ENCODE assay signal across 18 mouse cellular contexts in genomic region chr10:20400406-20400805, GRCm38 (mm10). TPM values are rescaled to one million over a fixed set of nuclear protein-coding genes. Genes with fewer than 3 reads are reported as not detected.
DNase-seq lines count a peak whose midpoint lies in the region; ATAC-seq and TF ChIP-seq lines count a peak whose summit lies in the region.
"Had no signal": no experiment of that assay in that cellular context is flagged by ENCODE, and none has a peak within 500 bp of the region (broad histone marks: within the 10 kb centered on the region; RNA-seq: fewer than 3 reads in every experiment).

No protein-coding gene starts in this region.

- ATAC-seq in forebrain, embryonic 11.5 days (replicated peaks; ENCODE audit: low FRiP score) = no peak; the same call in 1 of the 2 replicates
- peak; percentile 35; the same call in 1 of the 2 replicates for ATAC-seq in lung, embryonic 14.5 days (ENCODE audit: insufficient read depth)
- no peak for ATAC-seq in lung, postnatal 0 days
- ATAC-seq in intestine, embryonic 15.5 days = no peak
- no peak for ATAC-seq in stomach, embryonic 15.5 days (ENCODE audit: insufficient read depth, low FRiP score, low read depth)
- ATAC-seq in granulocyte monocyte progenitor cell, adult 5-6 weeks (replicated peaks; ENCODE audit: poor library complexity, severe bottlenecking) = no peak

- no peak for TF ChIP-seq CTCF in lung, embryonic 14.5 days (IDR thresholded peaks at IDR 0.05; ENCODE audit: low read depth)
- TF ChIP-seq CTCF in lung, postnatal 0 days (IDR thresholded peaks at IDR 0.05) = no peak

- H3K9me3 ChIP-seq in forebrain, embryonic 10.5 days = no peaks in the 10 kb centered on the region
- H3K9me3 ChIP-seq in forebrain, embryonic 11.5 days (ENCODE audit: control insufficient read depth, low read length) = no peaks in the 10 kb centered on the region
- H3K9me3 ChIP-seq in lung, embryonic 14.5 days (ENCODE audit: low read depth, low read length) = no peaks in the 10 kb centered on the region
- no peaks in the 10 kb centered on the region for H3K9me3 ChIP-seq in lung, postnatal 0 days (ENCODE audit: low read length)
- H3K9me3 ChIP-seq in intestine, embryonic 15.5 days = no peaks in the 10 kb centered on the region
- no peaks in the 10 kb centered on the region for H3K9me3 ChIP-seq in stomach, embryonic 15.5 days
- H3K9me3 ChIP-seq: G1E; heart, embryonic 12.5 days; limb, embryonic 13.5 days had no signal

- no peak overlapping the region for H3K9ac ChIP-seq in forebrain, embryonic 11.5 days (ENCODE audit: low read length)
- no peak overlapping the region for H3K9ac ChIP-seq in lung, embryonic 14.5 days
- H3K9ac ChIP-seq in lung, postnatal 0 days (replicated peaks; ENCODE audit: low read depth) = no peak overlapping the region
- H3K9ac ChIP-seq in intestine, embryonic 15.5 days = no peak overlapping the region
- no peak overlapping the region for H3K9ac ChIP-seq in stomach, embryonic 15.5 days
- H3K9ac ChIP-seq: heart, embryonic 12.5 days; hindbrain, embryonic 14.5 days; limb, embryonic 13.5 days had no signal

- DNase-seq in forebrain, embryonic 10.5 days (ENCODE audit: extremely low spot score, low spot score) = no peak
- DNase-seq in forebrain, embryonic 11.5 days (ENCODE audit: low spot score) = no peak
- no peak for DNase-seq in lung, embryonic 14.5 days
- DNase-seq in lung, postnatal 0 days (ENCODE audit: low spot score) = no peak
- DNase-seq in kidney, postnatal 4 days = no peak
- DNase-seq: cerebellum, adult 2 months; gastrocnemius, adult 2 months; kidney, postnatal 10 days; lung, postnatal 14 days; right cerebral cortex, postnatal 14 days had no signal

- H3K4me2 ChIP-seq in forebrain, embryonic 11.5 days (ENCODE audit: low read depth, low read length, severe bottlenecking) = no peak overlapping the region
- peak overlapping the region; percentile 29 for H3K4me2 ChIP-seq in lung, embryonic 14.5 days
- H3K4me2 ChIP-seq in lung, postnatal 0 days (replicated peaks; ENCODE audit: low read depth, low read length) = no peak overlapping the region
- H3K4me2 ChIP-seq in intestine, embryonic 15.5 days (replicated peaks) = 0 out of 2 replicates have a peak overlapping the region, but pooled peaks have one; percentile 11
- peak overlapping the region; percentile 37 for H3K4me2 ChIP-seq in stomach, embryonic 15.5 days
- H3K4me2 ChIP-seq: heart, embryonic 12.5 days; hindbrain, embryonic 14.5 days; limb, embryonic 13.5 days had no signal

- WGBS in forebrain, embryonic 10.5 days = 70% methylated on average over 15 of the region's 15 CpGs
- 71% methylated on average over 15 of the region's 15 CpGs for WGBS in forebrain, embryonic 11.5 days
- 65% methylated on average over 15 of the region's 15 CpGs for WGBS in lung, embryonic 14.5 days
- 67% methylated on average over 15 of the region's 15 CpGs for WGBS in lung, postnatal 0 days
- WGBS in intestine, embryonic 15.5 days = 70% methylated on average over 15 of the region's 15 CpGs
- WGBS in stomach, embryonic 15.5 days = 72% methylated on average over 15 of the region's 15 CpGs

- 0 out of 2 replicates have a peak, but pooled peaks cover 3% of the 10 kb centered on the region for H3K27me3 ChIP-seq in forebrain, embryonic 10.5 days (ENCODE audit: poor library complexity, severe bottlenecking)
- no peaks in the 10 kb centered on the region for H3K27me3 ChIP-seq in forebrain, embryonic 11.5 days (ENCODE audit: control insufficient read depth, insufficient read depth, low read length)
- H3K27me3 ChIP-seq in lung, embryonic 14.5 days (ENCODE audit: insufficient read depth, low read length) = no peaks in the 10 kb centered on the region
- no peaks in the 10 kb centered on the region for H3K27me3 ChIP-seq in lung, postnatal 0 days (replicated peaks; ENCODE audit: insufficient read depth, low read length)
- no peaks in the 10 kb centered on the region for H3K27me3 ChIP-seq in intestine, embryonic 15.5 days (replicated peaks)
- H3K27me3 ChIP-seq in stomach, embryonic 15.5 days (replicated peaks) = no peaks in the 10 kb centered on the region
- H3K27me3 ChIP-seq: heart, embryonic 12.5 days; limb, embryonic 13.5 days had no signal

- H3K4me1 ChIP-seq in forebrain, embryonic 10.5 days = peaks cover 3% of the 10 kb centered on the region; the same call in 1 of the 2 replicates
- H3K4me1 ChIP-seq in forebrain, embryonic 11.5 days (replicated peaks; ENCODE audit: control insufficient read depth, insufficient read depth, low read length) = no peaks in the 10 kb centered on the region
- H3K4me1 ChIP-seq in lung, embryonic 14.5 days (ENCODE audit: insufficient read depth) = peaks cover 4% of the 10 kb centered on the region; the same call in 1 of the 2 replicates
- no peaks in the 10 kb centered on the region for H3K4me1 ChIP-seq in lung, postnatal 0 days (ENCODE audit: insufficient read depth, low read depth, low read length)
- peaks cover 7% of the 10 kb centered on the region for H3K4me1 ChIP-seq in intestine, embryonic 15.5 days (replicated peaks)
- H3K4me1 ChIP-seq in stomach, embryonic 15.5 days = peaks cover 10% of the 10 kb centered on the region

- H3K4me3 ChIP-seq in forebrain, embryonic 10.5 days = peak overlapping the region; percentile 18; the same call in 1 of the 2 replicates
- no peak overlapping the region for H3K4me3 ChIP-seq in forebrain, embryonic 11.5 days (ENCODE audit: low read depth, low read length)
- no peak overlapping the region; the same call in 1 of the 2 replicates for H3K4me3 ChIP-seq in lung, embryonic 14.5 days (ENCODE audit: low read depth, low read length)
- H3K4me3 ChIP-seq in lung, postnatal 0 days (ENCODE audit: low read depth, low read length) = no peak overlapping the region
- no peak overlapping the region for H3K4me3 ChIP-seq in intestine, embryonic 15.5 days (replicated peaks)
- H3K4me3 ChIP-seq in stomach, embryonic 15.5 days (replicated peaks) = no peak overlapping the region
- H3K4me3 ChIP-seq: erythroblast, embryonic 14.5 days; gastrocnemius, adult 2 months; heart, embryonic 12.5 days; limb, embryonic 13.5 days had no signal

- TF ChIP-seq EP300 in lung, postnatal 0 days (IDR thresholded peaks at IDR 0.05) = no peak

- no peaks in the 10 kb centered on the region for H3K36me3 ChIP-seq in forebrain, embryonic 10.5 days (replicated peaks)
- no peaks in the 10 kb centered on the region for H3K36me3 ChIP-seq in forebrain, embryonic 11.5 days (ENCODE audit: control insufficient read depth, insufficient read depth, low read length)
- no peaks in the 10 kb centered on the region for H3K36me3 ChIP-seq in lung, embryonic 14.5 days (ENCODE audit: insufficient read depth)
- H3K36me3 ChIP-seq in lung, postnatal 0 days (ENCODE audit: insufficient read depth, low read length) = no peaks in the 10 kb centered on the region
- no peaks in the 10 kb centered on the region for H3K36me3 ChIP-seq in intestine, embryonic 15.5 days
- H3K36me3 ChIP-seq in stomach, embryonic 15.5 days = no peaks in the 10 kb centered on the region
- H3K36me3 ChIP-seq: G1E had no signal

- no peak overlapping the region for H3K27ac ChIP-seq in forebrain, embryonic 10.5 days
- H3K27ac ChIP-seq in forebrain, embryonic 11.5 days (ENCODE audit: low read depth, low read length) = no peak overlapping the region
- no peak overlapping the region for H3K27ac ChIP-seq in lung, embryonic 14.5 days (ENCODE audit: low read depth)
- no peak overlapping the region for H3K27ac ChIP-seq in lung, postnatal 0 days (ENCODE audit: low read length)
- H3K27ac ChIP-seq in intestine, embryonic 15.5 days = no peak overlapping the region
- H3K27ac ChIP-seq in stomach, embryonic 15.5 days = peak overlapping the region; percentile 32; the same call in 1 of the 2 replicates
- H3K27ac ChIP-seq: gastrocnemius, adult 2 months; hindbrain, embryonic 14.5 days; limb, embryonic 13.5 days had no signal

RNA-seq across cellular contexts. Expression of gene Mtfr2, which starts 52.8 kb away (rescaled TPM):
- 3.1 and 3.3 TPM in 2 replicates for polyA plus RNA-seq in forebrain, embryonic 10.5 days (2016; fragmentation: Nextera tagmentation; extraction: Ambion mirVana)
- polyA plus RNA-seq in forebrain, embryonic 11.5 days (2014; fragmentation: Nextera tagmentation; extraction: Ambion mirVana) = 2.6 and 3.0 TPM in 2 replicates
- polyA plus RNA-seq in lung, embryonic 14.5 days (2014; fragmentation: Nextera tagmentation; extraction: Ambion mirVana) = 3.2 and 4.9 TPM in 2 replicates
- polyA plus RNA-seq in lung, postnatal 0 days (2015; fragmentation: Nextera tagmentation; extraction: Ambion mirVana) = 0.29 and 0.63 TPM in 2 replicates
- polyA plus RNA-seq in intestine, embryonic 15.5 days (2015; fragmentation: Nextera tagmentation; extraction: Ambion mirVana) = 1.7 and 2.2 TPM in 2 replicates
- polyA plus RNA-seq in stomach, embryonic 15.5 days (2015; fragmentation: Nextera tagmentation; extraction: Ambion mirVana) = 1.5 and 1.6 TPM in 2 replicates
- total RNA-seq in granulocyte monocyte progenitor cell, adult 5-6 weeks (2014; fragmentation: Nextera tagmentation) = 38.8 and 56.1 TPM in 2 replicates
- 25.8 and 26.9 TPM in 2 replicates for total RNA-seq in granulocyte monocyte progenitor cell, adult 5-6 weeks (2017)
- total RNA-seq: gastrocnemius, adult 2 months had no signal

Comparison
In these comparisons a context has a peak if more than half of its experiments do, and no peak if none do; other contexts are left out.
1. H3K4me2 ChIP-seq: peak in lung, embryonic 14.5 days (single experiment), intestine, embryonic 15.5 days (single experiment) and stomach, embryonic 15.5 days (single experiment); none in forebrain, embryonic 11.5 days (single experiment) and lung, postnatal 0 days (single experiment).